Mouse (Mus musculus) retina, postnatal 7 days (tissue): Measurements from ENCODE around the gene Brca1.
"Not testable (repeated sequence)": the region's sequence is repeated elsewhere in the genome, so short reads cannot be mapped to it uniquely, and the experiment has no call there.

ENCODE experiments used
- DNase-seq: peaks from one replicate; pipeline ENCODE4 v3.0.0-alpha.2; 2012; ENCODE audit warnings: low read depth, low spot score

Gene Brca1

DNA sequence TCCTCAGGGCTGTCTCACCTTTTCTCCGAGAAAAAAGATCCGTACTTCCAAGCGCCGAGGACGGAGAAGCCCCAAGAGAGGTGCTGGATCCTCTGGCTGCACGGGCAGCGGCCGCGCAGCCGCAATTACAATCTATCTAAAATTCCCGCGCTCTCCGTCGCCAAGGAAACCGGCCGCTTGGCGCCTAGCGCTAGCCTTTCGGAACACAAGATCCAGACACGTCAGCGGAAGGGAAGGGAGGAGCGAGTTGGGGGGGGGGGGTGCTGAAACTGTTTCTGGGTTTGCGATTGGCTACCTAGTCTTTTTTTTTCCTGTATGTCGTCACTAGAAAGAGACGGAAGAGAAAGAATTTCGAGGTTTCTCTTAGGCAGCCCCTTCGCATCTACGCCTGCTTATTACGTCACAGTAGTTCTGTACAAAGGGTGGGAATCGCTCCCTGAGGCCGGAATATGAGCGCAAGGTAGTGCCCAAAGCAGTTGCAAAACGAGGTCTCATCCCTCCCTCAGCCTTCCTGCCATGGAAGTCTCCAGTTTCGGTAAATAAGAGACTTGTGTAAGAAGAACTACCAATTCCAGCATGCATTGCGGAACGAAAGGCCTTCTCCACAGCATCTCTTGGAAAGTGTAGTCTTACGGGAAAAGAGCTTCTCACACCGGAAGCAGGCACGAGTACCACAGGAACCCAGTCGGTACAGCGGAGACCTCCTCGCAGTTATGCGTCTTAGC lies at the start of gene Brca1, which contains the start of gene Nbr1:
TSS of gene Brca1 (minus strand) at position 205 of the 725 bp plus-strand sequence.
TSS of gene Nbr1 (plus strand) at position 399 of the 725 bp plus-strand sequence.
- DNase-seq = peak; percentile 97

DNA sequence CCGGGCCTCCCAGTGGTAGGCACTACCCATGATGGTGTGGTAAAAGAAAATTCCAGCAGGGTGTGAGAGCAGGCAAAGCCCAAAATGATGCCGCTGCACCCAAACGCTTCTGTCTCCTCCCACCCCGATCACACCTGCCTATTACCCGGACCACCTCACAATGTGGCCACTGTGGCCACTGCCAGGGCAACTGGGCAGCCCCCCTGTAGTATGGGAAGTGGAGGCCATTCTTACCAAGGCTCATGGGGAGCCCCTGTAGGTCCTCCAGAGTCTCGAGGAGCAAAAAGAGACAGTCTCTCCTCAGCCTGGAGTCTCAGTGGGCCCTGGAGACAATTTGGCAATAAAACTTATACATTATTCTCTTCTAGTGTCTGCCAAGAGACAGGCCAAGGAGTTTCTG lies 47.4 kb upstream of the Brca1 start, which contains the start of gene Gm11634:
TSS of gene Gm11634 (minus strand) at position 101 of the 400 bp plus-strand sequence.
- DNase-seq = no peak

DNA sequence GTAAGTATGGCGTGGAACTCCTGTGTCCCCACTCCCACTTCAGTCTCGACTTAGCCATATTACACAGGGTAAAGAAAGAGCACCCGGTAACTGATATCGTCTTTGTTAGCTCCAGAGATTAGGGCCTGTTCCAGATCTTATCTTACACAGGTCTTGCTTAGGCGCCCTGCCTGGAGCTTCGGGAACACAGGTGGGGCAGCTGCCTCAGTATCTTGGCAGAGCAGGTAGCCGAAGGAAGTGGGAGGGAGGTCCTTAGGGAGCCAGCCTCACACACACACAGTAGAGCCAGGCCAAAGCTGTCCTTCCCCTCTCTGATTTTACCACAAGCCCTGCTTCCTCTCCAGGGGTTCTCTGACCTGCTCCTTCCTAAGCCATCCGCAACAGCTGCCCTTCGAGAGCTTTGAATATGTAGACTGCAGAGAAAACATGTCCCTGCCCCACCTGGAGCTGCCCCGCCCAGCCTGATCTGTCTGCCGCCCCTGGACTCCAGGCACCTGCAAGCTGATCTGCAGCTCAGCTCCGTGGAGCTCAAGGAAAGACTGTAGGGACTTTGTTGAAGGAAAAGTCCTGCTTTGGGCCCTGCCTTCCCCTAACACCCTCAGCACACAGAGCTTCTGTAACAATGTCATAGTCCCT lies 38.4 kb upstream of the Brca1 start:
- no peak for DNase-seq

DNA sequence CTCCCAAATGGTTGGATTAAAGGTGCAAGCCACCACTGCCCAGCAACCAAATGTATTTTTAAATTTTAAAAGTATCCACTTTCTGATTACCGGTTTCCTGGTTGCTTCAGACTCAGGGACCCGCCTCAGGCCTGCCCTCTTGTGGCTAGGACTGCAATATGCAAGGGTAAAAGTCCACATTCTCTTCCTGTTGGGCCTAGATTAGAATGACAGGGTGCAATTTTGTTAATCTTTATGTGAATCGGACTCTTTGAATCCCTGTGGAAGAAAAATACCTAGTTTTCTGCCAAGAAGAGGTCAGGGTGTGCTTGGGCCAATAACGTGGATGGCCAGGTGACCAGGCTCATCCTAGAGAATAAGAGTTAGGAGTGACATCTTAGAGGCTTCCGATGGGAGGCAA lies 37.7 kb upstream of the Brca1 start:
- peak; percentile 43 for DNase-seq

DNA sequence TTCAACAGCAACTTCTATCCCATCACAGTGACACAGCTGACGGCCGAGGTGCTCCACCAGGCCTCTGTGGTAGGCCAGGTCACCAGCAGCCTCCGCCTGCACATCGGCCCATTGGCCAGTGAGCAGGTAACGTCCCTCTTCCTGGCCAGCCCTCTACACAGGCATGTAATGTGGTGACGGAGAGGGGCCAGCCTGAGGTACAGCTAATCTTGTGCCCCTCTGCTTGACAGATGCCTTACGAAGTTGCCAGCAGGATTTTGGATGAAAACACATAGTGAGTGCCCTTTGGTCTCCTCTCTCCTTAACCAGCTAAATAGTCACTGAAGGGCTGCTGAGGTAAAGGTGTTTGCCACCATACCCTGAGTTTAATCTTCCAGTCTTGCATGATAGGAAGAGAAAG lies 37.1 kb upstream of the Brca1 start:
- DNase-seq = no peak

DNA sequence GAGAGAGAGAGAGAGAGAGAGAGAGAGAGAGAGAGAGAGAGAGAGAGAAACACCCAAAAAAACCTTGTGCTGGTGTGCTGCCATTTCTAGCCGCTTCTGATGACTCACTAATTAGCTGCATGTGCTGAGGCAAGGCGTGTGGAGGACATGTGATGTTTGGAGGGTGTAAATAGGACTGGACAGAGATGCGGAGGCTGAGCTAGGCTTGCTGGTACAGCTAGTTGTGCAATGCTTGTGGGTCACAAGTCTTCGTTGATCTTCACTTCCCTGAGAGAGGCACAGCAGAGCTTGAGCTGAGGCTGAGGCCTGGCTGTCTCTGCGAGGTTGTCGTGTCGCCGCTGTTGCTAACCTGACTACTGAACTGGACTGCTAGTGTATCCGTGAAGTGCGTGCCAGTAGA lies 35.9 kb upstream of the Brca1 start:
- DNase-seq = no peak

DNA sequence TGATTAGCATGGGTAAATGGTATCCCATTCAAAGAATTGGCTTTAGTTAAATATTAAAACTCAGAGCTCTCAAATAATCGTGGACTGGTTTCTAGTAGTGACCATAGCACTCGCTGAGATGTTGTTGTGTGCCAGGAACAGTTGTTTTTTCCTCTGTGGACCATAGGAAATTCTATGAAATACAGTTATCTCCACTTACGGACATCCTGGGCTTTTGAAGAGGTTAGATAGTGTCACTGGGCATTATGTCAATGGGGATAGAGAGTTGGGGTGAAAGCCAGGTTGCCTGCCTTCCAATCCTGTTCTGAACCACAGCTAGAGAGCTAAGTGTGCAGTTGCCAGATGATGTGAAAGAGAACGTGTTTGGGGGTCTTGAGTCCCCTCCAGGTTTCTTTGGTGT lies 34.0 kb upstream of the Brca1 start:
- no peak for DNase-seq

DNA sequence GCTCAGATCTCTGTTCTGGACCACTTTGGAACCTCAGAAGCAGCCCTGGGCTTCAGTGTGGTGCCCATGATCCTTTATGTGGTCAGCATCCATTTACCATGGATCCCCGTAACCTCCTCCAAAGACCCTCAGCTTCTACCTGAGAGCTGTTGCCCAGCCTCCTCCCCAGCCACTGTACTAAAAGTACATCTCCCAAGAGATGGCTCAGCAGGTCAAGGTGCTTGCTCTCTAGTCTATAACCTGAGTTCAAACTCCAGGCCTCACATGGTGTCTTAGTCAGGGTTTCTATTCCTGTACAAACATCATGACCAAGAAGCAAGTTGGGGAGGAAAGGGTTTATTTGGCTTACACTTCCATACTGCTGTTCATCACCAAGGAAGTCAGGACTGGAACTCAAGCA lies 33.3 kb upstream of the Brca1 start:
- not testable (repeated sequence) for DNase-seq

DNA sequence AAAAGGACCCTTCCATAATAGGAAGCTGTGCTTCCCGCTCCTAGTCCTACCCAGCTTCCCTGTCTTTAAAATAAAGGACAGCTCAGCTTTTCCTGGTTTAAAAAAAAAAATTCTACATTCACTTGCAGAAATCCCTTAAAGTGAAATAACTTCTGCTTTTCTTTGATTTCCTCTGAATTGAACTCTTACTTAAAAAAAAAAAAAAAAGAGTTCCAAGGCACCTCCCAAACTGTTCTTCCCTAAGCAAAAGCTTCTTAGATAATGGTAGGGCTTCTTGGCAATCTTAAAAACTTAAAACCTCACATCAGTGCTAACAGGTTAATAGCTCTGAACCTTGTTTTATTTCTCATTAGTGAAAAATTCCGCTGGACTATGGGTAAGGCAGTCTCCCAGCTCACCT lies 31.4 kb upstream of the Brca1 start:
- DNase-seq = no peak

DNA sequence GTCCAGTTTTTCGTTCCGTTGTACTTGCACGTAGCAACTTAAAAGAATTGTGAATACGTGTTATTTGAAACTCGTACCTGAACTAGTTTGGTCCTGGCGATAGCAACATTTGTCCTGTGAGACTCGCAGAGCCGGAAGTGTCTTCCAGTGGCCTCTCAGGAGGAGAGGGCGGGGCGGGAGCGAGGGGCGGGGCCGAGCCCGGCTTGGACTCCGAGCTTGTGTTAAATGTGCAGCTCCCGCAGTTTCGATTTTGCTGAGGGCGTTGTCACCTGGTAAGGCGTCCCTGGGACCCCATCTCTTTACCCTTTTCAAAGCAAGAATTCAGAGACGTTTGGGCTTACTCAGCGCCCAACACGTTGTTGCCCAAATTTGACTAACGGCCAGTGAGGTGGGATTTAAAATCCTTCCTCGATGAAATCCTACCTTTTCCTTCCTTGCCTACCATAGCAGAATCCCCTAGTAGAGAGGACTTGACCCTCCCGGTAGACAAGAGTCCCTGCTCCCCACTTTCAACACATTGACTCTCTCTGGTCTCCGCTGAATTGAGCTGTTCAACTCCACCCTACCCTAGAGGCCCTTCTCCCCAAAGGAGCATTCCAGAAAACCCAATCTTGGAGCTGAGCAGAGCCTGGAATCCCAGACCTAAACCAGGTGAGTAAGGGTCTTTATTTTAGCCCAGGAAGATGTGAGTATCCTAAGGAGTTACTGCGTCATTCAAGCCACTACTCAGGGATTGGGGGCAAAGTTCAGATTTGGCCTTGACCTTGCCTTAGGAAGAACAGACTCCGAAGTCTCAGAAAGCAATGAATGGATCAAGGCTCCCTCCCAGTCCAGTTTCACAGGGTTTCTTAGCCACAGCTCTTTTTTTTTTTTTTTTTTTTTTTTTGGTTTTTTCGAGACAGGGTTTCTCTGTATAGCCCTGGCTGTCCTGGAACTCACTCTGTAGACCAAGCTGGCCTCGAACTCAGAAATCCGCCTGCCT lies 30.6 kb upstream of the Brca1 start, which contains the start of gene Tmem106a:
TSS of gene Tmem106a (plus strand) at position 189 of the 982 bp plus-strand sequence.
- DNase-seq = no peak

DNA sequence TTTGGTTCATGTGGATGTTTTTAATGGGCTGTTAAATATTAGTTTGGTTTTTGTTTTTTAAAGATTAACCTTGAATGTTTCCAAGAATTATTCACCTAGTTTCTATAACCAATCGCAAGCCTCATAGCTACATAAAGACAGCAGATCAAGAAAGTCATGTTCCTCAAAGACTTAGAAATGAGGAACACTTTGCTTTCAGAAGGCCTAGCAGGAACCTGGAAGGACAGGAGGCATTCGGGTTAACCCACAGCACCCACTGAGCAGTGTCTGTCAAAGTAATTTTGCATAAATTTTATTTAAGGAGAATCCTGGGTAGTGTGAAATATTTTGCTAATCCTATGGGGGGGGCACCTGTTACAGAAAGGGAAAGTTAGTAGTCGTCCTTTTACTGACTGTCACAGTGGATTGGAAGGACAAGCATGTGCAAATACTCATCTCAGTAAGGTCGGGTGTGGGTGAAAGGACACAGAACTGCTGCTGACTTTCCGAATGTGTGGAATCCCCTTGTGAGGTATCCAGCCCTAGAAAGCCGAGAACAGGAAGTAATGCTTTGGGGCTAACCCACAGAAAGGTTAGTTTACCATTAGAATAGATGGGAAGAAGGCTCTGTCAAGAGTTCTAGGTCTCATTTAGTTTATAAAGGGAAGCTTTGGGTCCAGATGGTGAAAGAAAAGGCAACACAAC lies 29.5 kb upstream of the Brca1 start:
- no peak for DNase-seq

DNA sequence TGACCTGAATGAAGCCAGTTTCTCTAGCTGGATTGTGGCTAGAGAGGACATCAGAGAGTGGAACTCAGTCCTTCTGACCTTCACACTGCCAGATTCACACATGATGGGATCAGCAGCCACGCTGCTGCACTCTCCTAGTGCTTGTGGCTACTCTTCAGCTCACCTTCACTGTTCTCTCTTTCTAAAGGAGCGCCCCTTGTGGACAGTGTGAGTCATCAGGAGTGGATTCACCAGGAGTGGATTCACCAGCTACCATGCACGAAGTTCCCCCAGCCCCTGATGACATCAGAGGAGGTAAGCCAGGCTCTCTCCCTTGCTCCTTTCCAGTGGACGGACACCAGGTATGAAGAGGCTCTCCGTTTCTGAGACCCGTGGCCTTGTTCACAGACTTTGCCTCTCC lies 24.4 kb upstream of the Brca1 start:
- DNase-seq = no peak

DNA sequence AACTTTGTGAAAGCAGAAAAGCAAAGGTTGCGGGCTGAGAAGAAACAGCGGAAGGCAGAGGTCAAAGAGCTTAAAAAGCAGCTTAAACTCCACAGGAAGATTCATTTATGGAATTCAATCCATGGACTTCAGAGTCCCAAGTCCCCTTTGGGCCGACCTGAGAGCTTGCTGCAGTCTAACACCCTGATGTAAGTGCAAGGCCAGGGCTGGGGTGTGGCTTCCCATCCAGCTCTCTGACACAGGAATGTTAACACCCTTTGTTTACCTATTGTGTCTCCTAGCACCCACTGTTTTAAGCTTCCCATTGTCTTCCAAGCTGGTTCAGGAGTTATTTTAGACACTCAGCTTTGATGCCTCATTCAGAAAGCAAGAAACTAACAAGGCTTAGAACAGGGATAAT lies 16.7 kb upstream of the Brca1 start:
- DNase-seq = no peak

DNA sequence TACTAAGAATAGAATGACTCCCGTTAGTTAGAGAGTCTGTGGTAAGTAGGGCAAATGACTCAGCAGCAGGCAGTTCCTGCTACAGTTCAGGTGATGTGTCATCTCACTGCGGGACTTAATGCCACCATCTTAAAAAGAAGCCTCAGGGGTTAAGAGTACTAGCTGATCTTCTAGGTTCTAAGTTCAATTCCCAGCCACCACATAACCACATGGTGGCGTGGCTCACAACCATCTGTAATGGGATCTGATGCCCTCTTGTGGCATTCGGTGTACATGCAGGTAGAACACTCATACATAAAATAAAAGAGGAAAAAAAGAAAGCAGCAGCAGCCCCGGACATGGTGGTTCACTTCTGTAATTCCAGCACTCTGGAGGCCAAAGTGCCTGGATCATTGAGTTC lies 10.6 kb upstream of the Brca1 start:
- DNase-seq = peak; percentile 43

DNA sequence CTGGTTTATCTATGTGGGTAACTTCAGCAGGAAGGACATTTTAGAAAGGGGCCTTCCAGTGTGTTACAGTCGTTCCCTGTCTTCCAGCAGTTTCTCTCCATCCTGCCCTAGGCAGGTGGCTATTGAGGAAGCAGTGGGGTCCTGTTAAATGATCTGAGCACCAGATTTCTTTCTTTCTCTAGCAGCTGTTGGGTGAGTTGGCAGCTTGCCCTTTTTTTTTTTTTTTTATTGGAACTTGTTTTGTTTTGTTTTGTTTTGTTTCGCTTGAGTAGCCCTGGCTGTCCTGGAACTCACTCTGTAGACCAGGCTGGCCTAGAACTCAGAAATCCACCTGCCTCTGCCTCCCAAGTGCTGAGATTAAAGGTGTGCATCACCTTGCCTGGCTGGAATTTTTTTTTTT lies 5.2 kb upstream of the Brca1 start:
- no peak for DNase-seq

DNA sequence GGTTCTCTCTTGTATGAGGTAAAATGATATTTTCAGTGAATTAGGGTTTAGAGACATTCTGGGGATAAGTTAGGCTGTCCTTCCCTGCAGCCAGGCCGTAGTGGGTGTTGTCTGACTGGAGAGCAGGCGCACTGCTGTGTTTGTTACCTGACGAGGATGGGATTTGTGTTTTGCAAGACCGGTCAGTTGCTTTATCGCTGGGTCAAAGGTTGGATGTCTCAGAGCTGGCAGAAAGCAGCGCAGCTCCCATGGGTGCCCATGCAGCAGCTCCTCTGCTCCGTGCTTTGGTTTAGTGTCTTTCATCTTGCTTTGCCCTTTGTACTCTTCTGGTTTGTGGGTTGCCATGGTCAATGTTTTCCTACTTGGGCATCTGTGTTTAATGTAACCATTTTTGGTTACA lies 4.8 kb upstream of the Brca1 start:
- DNase-seq = no peak

DNA sequence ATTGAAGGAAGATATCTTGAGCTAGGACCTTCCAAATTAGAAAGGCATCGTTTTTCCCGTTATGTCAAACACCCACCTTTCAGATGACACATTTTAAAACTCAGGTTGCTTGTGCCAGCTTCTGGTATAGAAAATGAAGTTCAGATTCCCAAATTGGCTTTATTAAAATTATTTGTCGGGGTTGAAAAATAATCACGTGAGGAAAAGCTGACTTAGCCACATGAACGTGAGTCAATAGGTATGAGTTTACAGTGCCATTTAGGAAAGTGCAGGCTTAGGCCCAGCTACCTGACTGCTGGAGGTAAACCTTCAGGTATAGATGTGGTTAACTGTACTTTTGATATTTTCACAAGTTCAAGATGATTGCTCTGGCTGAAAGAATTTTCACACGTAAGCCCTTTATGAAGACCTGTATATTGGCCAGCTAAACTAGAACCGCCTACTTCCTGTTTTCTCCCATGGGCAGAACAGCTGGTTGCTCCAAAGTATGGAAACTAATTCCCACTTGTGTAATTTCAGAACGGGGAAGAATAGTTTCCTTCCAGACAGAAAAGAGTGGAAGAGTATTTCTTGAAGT lies 1.7 kb upstream of the Brca1 start:
- DNase-seq = no peak

DNA sequence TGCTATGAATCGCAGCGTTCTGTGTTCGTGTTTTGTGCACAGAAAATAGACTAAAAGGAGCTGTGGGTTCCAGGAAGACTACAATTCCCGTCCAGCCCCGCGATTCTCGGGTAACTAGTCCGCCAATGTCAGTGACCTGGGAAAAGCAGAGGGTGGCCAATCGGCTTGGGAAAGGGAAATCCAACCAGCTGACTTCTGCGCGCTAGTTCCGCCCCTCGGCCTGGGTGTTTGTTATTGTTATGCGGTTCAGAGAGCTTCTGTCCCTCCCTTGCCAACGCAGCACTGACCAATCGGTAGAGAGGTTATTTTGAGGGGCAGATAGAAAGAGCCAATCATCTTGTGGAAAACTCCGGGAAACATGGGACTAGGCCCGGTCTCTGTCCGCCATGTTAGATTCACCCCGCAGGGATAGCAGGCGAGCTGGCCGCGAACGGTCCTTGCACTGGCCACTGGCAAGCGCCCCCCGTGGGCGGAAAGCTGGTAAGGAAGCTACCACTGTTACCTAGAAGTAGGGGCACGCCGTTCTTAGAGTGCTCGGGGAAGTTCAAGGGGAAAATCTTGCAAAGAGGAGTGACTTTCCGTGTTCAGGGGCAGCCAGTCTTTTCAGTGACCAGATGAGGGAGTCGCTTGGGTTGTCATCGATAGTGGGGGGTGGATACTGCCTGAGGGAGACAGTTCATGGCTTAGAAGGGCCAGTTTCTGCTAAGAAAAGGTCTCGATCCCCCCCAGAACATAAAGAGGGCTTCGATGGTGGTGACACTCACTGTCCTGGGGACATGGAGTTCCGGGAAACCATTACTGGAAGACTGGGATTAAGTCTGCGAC lies 933 bp upstream of the Brca1 start:
- DNase-seq = peak; percentile 97

DNA sequence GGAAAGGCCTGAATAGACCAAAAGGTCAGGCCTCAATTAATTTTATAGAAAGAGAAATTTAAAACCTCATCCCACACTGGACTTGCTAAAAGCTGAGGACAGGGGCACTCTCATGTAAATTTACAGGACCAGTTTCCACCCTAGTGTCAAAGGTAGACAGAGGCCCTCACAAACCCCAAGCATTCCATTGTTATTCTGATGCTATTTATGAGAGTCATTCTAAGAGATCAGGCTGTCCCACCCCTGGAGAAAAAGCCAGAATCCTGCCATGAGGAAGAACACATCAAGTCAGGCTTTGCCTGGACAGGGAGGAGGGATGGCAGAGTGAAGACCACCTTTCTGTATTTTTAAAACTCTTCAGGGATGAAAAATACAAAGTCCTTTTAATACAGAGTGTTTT lies 3.2 kb downstream of the Brca1 start:
- no peak for DNase-seq

DNA sequence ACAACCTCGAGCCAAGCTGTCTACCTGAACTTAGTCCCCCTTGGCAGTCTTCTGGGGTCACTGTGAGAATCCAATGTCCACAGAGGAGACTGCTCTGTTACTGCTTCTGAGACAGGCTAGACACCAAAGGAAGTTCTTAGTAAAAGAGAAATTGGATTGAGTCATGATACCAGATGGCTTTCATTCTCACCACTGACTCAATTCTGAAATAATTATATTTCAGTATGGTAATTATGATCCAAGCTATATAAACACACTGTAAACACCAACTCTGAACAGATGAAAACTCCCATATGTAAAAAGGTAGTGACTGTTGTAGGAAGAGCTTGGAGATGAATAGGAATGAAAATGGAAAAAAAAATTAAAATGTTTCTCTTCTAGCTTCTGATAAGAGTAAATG lies 7.6 kb downstream of the Brca1 start:
- no peak for DNase-seq
